Mouse (Mus musculus) heart, embryonic 10.5 days (tissue): ENCODE measurements around the gene Slc4a11. TPM values are rescaled to one million over a fixed set of nuclear protein-coding genes. Genes with fewer than 3 reads are reported as not detected.

ENCODE experiments used
- DNase-seq: peaks from one replicate; pipeline ENCODE4 v3.0.0-alpha.2; 2017; ENCODE audit warnings: low spot score
- H3K27ac ChIP-seq: fragments of 300-500 bp; sonication (generic); 2 replicates; pipeline ENCODE4 v1.5.1; 2016; ENCODE audit warnings: mild to moderate bottlenecking
- H3K27me3 ChIP-seq: fragments of 300-500 bp; sonication (generic); 2 replicates; pipeline ENCODE4 v1.6.1; 2016; ENCODE audit warnings: mild to moderate bottlenecking; ENCODE audit not compliant: poor library complexity, insufficient read depth, severe bottlenecking
- H3K36me3 ChIP-seq: fragments of 300-500 bp; sonication (generic); 2 replicates; pipeline ENCODE4 v1.6.1; 2016; ENCODE audit warnings: mild to moderate bottlenecking, moderate library complexity
- H3K4me1 ChIP-seq: fragments of 300-500 bp; sonication (generic); 2 replicates; pipeline ENCODE4 v1.6.1; 2016; ENCODE audit warnings: mild to moderate bottlenecking
- H3K4me3 ChIP-seq: fragments of 300-500 bp; sonication (generic); 2 replicates; pipeline ENCODE4 v1.5.1; 2016; ENCODE audit warnings: mild to moderate bottlenecking, moderate library complexity
- H3K9me3 ChIP-seq: fragments of 300-500 bp; sonication (generic); 2 replicates; pipeline ENCODE4 v1.6.1; 2016; ENCODE audit warnings: mild to moderate bottlenecking, moderate library complexity
- WGBS: fragments of 180-500 bp; shearing (Covaris S2); methylation state at CpG from one replicate; pipeline ENCODE4 v1.1.7; 2016; 5-methylcytosine and 5-hydroxymethylcytosine counted together
- polyA plus RNA-seq: library from polyadenylated mRNA; unstranded; fragments of >200 nt; fragmentation: Nextera tagmentation; extraction: Ambion mirVana; gene quantifications from 2 replicates; pipeline ENCODE4 v1.2.1, GENCODE M21; 2016

Gene Slc4a11
- polyA plus RNA-seq, 1 experiment from 2014 or later, result 0.09 TPM

DNA sequence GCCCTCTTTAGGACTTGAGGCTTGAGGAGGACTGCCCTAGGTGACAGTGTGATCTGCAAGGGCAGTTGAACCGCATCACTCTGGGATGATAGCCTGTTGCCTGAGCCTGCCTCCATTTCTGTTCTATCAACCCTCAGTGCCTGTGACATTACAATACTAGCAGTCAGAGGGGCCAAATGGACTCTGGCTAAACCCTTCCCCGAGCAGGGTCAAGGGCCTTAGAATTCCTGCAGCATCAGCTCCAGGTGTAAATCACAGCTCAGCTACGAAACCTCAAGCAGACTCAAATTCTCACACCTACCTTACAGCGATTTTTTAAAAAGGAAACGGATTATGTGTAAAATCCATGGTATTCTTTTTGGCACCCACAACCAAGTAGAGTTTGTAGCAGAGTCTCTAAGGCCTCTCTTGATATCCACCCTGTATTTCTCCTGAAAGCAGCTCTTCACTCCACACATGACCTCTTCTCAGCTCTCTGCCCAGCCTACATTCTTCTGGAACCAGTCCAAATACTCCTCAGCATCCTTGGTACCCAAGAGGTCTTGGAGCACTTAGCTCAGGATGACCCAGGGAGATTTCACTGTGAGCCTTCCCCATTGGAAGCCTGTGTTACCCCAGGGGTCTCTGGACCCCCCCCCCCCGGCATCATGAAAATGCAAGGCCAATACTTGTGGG, 55.8 kb downstream of the Slc4a11 start:
- peaks cover 57% of the 10 kb centered on the region for H3K27me3 ChIP-seq
- H3K9me3 ChIP-seq, result no peaks in the 10 kb centered on the region
- no peak for DNase-seq
- no peak overlapping the region for H3K27ac ChIP-seq
- peaks cover 14% of the 10 kb centered on the region for H3K4me1 ChIP-seq
- WGBS, result 67% methylated on average over 6 of the region's 6 CpGs
- H3K4me3 ChIP-seq, result 0 out of 2 replicates have a peak overlapping the region, but pooled peaks have one; percentile 77
- H3K36me3 ChIP-seq, result no peaks in the 10 kb centered on the region

DNA sequence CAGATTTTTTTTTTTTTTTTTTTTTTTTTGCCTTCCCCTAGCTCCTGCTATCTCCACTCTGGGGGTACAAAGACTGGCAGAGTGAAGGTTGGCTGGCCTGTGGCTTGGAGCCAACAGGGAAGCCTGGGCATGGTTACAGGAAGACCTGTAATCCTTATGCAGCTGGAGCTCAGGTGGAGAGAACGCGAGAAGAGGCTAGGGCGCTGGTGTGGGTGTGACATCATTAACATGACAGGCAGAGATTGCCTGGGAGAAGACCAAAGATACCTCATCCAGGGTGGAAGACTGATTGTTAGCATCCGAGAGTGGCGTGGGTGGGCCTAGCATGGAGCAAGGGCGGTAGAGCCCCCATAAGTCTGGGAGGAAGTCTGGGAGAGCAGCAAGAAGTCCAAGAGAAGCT, 58.0 kb downstream of the Slc4a11 start:
- 59% methylated on average over 6 of the region's 6 CpGs for WGBS
- peaks cover 35% of the 10 kb centered on the region for H3K4me1 ChIP-seq
- H3K27ac ChIP-seq, result no peak overlapping the region
- H3K9me3 ChIP-seq, result no peaks in the 10 kb centered on the region
- 0 out of 2 replicates have a peak, but pooled peaks cover 3% of the 10 kb centered on the region for H3K36me3 ChIP-seq
- DNase-seq, result no peak
- H3K27me3 ChIP-seq, result peaks cover 79% of the 10 kb centered on the region
- H3K4me3 ChIP-seq, result no peak overlapping the region

- Histone ChIP-seq H3K27me3 (peaks cover 90% of the 10 kb centered on the region), H3K4me3 (no peak overlapping the region)
Observed at GRCm38 (mm10) chr2:130638101-130638611, 59.2 kb downstream of the Slc4a11 start.

GRCm38 (mm10) chr2:130635847-130636246, 61.5 kb downstream of the Slc4a11 start:
- Histone ChIP-seq H3K27me3 (peaks cover 81% of the 10 kb centered on the region), H3K4me3 (peak overlapping the region; percentile 61), H3K4me1 (peaks cover 25% of the 10 kb centered on the region), H3K9me3 (no peaks in the 10 kb centered on the region), H3K36me3 (0 out of 2 replicates have a peak, but pooled peaks cover 3% of the 10 kb centered on the region), H3K27ac (no peak overlapping the region)
- WGBS, result 7% methylated on average over 21 of the region's 21 CpGs
- DNase-seq, result no peak

More at GRCm38 (mm10) chr2:130638101-130638611, 59.2 kb downstream of the Slc4a11 start:
- no peak overlapping the region for H3K27ac ChIP-seq
- H3K4me1 ChIP-seq, result peaks cover 40% of the 10 kb centered on the region
- DNase-seq, result no peak
- H3K9me3 ChIP-seq, result no peaks in the 10 kb centered on the region
- H3K36me3 ChIP-seq, result 0 out of 2 replicates have a peak, but pooled peaks cover 3% of the 10 kb centered on the region
- 24% methylated on average over 16 of the region's 16 CpGs for WGBS

DNA sequence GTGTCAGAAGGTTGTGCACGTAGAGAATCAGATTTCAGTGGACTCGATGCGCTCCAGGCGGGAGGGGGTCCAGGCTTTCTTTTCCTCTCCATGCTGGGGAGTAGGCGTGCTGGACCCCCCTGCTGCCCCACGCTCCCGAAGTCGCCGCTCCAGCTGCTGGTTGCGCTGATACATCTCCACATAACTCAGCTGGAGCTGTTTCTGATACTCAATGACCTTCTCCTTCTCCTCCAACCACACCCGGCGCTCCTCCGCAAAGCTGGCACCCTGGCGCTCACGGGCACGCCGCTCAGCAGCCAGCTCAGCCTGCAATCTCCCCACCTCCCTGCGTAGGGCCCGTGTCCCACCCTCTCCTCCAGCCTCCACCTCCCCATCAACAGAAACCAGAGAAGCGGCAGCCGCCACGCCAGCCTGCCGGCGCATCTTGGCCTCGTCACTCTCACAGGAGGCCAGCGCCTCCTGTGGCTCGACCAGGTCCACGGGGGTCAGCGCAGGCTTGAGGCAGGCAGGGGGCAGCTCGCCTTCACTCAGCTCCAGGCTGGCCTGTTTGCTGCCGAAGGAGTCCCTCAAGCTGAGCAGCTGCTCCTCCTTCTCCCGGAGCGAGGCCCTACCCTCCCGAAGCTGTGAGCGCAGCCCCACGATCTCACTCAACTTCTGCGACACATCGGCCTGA, 62.4 kb downstream of the Slc4a11 start:
- Histone ChIP-seq H3K4me1 (peaks cover 25% of the 10 kb centered on the region), H3K4me3 (peak overlapping the region; percentile 61), H3K27me3 (peaks cover 71% of the 10 kb centered on the region), H3K36me3 (0 out of 2 replicates have a peak, but pooled peaks cover 3% of the 10 kb centered on the region), H3K27ac (peak overlapping the region; percentile 31), H3K9me3 (no peaks in the 10 kb centered on the region)
- WGBS, result under 1% methylated on average over 38 of the region's 38 CpGs
- no peak for DNase-seq

Other genes starting within 250 kb of the Slc4a11 start
- gene Ptpra, start 247.2 kb downstream of the Slc4a11 start, polyA plus RNA-seq, result 73.3 and 85.5 TPM in 2 replicates
- gene Mrps26, start 133.8 kb downstream of the Slc4a11 start, polyA plus RNA-seq, result 91.5 and 105 TPM in 2 replicates
- not detected in 2 replicates for gene Oxt, start 121.3 kb downstream of the Slc4a11 start, polyA plus RNA-seq
- 0.33 and 1.2 TPM in 2 replicates for gene Avp, start 115.0 kb downstream of the Slc4a11 start, polyA plus RNA-seq
- 18.9 and 19.6 TPM in 2 replicates for gene Fastkd5, start 67.5 kb downstream of the Slc4a11 start, polyA plus RNA-seq
- 10.8 and 14.2 TPM in 2 replicates for gene Ubox5, start 67.5 kb downstream of the Slc4a11 start, polyA plus RNA-seq
- 1.2 and 1.7 TPM in 2 replicates for gene Lzts3, start 54.7 kb downstream of the Slc4a11 start, polyA plus RNA-seq
- 45.1 and 54.8 TPM in 2 replicates for gene Ddrgk1, start 32.9 kb downstream of the Slc4a11 start, polyA plus RNA-seq
- 96.9 and 118 TPM in 2 replicates for gene Itpa, start 29.9 kb downstream of the Slc4a11 start, polyA plus RNA-seq
- gene 4930402H24Rik, start 208.9 kb upstream of the Slc4a11 start, polyA plus RNA-seq, result 36.8 and 56.0 TPM in 2 replicates
- gene Atrn, start 209.0 kb upstream of the Slc4a11 start, polyA plus RNA-seq, result 5.3 and 5.6 TPM in 2 replicates